Mouse (Mus musculus): ENCODE results near the gene Selp.

Gene Selp

DNA sequence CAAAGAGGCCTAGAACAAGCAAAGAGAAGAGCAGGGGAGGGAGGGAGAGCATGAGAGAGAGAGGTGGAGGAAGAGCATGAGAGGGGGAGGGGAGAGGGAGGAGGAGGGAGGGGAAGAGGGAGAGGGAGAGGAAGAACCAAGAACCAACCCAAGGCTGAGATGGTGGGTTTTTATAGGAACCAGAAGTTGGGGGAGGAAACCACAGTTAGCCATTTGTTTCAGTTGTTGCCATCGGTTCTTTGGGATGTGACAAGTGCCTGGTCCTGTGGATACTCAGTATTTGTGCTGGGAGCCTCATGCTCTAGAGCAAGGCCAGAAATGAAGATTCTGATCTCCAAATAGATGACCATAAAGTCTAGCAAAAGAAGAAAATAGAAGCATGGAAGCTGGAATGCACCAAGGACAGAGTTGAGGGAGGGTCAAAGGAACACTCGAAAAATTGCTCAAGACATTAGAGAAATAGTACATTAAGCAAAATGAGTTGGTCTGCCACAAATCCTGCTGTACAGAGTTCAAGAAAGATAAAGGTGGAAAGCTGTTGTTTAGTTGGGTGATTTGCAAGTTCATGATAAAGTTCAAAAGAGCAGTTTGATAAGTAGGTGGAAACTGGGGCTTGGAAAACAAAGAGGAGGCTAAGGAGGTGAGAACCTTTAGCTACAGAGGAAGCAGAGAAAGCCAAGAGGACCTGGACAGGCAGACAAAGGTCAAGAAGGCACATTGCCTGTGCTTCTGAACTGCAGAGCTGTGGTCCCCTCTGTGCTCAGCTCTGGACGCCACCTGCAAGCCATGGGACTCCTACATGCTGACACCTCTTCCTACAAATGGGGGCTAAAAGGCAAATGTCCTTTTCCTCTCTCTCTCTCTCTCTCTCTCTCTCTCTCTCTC, 5.1 kb downstream of the Selp start:
- in situ Hi-C loops (cut with MseI, MboI): no loop called here

DNA sequence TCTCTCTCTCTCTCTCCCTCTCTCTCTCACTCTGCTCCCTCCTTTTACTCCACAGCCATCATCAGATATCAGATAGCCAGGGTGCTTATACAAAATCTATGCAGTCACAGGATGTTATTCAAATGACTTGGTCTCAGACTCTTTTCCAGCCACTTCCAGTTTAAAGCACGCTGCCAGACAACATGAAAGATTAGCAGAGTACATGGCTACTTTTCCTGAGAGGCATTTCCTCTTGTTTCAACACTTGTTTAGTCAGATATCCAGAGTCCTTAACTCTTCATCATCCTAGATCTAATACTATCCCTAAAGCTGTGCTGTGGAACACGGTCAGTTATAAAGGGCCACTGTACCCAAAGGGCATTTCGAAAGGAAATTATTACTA, 5.7 kb downstream of the Selp start:
- in situ Hi-C loops (cut with MseI, MboI): no loop called here

GRCm38 (mm10) chr1:164123836-164124235, 8.8 kb downstream of the Selp start:
- in situ Hi-C loops (cut with MseI, MboI): no loop called here

DNA sequence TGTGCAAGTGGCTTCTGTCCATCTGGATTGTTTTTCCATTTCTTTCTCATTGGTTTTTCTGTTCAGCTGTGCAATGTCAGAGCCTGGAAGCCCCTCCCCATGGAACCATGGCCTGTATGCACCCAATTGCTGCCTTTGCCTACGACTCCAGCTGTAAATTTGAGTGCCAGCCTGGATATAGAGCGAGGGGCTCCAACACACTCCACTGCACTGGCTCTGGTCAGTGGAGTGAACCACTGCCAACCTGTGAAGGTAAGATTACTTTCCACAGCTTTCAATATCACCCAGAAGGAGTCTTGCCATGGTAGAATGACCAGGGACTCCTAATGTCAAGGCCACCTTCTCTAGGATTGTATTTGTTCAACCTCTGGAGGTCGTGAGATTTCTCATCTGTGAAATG, 14.9 kb downstream of the Selp start:
- in situ Hi-C loops (cut with MseI, MboI): loop anchor here in 1 of 2 experiments (10.0 kb wide), 1 partner anchor 115 kb away; no protein-coding TSS in a partner anchor

- in situ Hi-C loops (cut with MseI, MboI): loop anchor here in 1 of 2 experiments (10.0 kb wide), 1 partner anchor 118 kb away; no protein-coding TSS in a partner anchor
These were observed 17.5 kb downstream of the Selp start for GRCm38 (mm10) chr1:164132609-164133008.

GRCm38 (mm10) chr1:164134101-164134500, 19.0 kb downstream of the Selp start:
- in situ Hi-C loops (cut with MseI, MboI): loop anchor here in 1 of 2 experiments (10.0 kb wide), 1 partner anchor 119 kb away; no protein-coding TSS in a partner anchor

DNA sequence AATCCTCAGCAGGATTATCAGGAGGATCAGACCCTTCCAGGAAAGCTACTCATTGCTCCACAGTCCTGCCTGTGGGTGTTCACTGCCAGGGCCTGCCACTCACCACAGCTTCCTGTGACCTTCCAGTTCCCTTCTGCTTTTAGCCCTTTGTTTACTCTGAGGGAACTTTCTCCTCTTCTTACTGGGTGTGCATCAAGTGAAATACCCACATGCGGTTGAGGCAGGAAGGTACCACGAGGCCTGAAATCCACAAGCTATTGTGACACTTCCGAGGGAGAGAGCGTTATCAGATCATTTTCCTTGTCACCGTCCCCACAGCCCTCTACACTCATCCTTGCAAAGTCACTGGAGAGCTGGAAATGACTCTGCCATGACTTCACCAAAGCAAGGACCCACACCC, 20.3 kb downstream of the Selp start:
- in situ Hi-C loops (cut with MseI, MboI): loop anchor here in 1 of 2 experiments (10.0 kb wide), 1 partner anchor 121 kb away; no protein-coding TSS in a partner anchor

- in situ Hi-C loops (cut with MseI, MboI): loop anchor here in 1 of 2 experiments (10.0 kb wide), 1 partner anchor 121 kb away; no protein-coding TSS in a partner anchor
These were observed 20.9 kb downstream of the Selp start for GRCm38 (mm10) chr1:164135960-164136359.

DNA sequence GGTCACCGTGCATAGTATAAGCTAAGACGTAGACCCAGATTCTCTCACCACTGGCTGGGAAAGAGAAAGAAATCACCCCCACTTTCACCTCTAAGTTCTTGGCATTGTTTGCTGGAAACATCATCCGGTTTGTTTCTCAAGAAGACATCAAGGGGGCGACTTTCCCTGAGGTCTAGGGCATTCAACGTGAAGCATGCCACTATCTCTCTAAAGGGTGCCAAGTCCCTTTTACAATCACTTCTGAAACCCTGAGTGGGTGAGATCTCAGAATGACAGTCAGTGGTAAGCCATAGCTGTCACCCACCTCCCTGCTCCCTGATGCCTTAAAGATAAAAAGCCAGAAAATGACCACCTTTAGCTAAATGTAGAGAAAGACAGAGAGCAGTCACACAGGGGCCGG, 21.6 kb downstream of the Selp start:
- in situ Hi-C loops (cut with MseI, MboI): loop anchor here in 1 of 2 experiments (10.0 kb wide), 1 partner anchor 122 kb away; no protein-coding TSS in a partner anchor

GRCm38 (mm10) chr1:164138365-164139130, 23.5 kb downstream of the Selp start:
- in situ Hi-C loops (cut with MseI, MboI): loop anchor here in 1 of 2 experiments (10.0 kb wide), 1 partner anchor 124 kb away; no protein-coding TSS in a partner anchor

DNA sequence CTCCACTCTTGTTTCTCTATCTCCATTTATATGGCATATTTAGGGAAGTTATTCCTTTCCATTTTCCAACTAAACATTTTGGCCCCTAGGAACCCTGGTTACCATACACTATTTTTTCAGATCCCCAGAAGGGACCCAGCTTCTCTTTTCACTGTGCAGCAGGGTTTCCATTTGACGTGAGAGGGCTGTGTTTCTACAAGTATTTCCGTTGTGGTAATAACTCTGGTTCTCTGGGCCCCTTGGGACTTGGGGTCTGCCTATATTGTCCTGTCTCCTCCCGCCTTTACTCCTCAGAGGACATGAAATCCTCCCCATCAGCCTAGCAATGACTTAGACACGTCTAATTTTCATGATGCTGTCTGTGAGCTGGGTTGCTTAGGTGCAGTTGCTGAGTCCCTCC, 24.4 kb downstream of the Selp start:
- in situ Hi-C loops (cut with MseI, MboI): loop anchor here in 1 of 2 experiments (10.0 kb wide), 1 partner anchor 125 kb away; no protein-coding TSS in a partner anchor

DNA sequence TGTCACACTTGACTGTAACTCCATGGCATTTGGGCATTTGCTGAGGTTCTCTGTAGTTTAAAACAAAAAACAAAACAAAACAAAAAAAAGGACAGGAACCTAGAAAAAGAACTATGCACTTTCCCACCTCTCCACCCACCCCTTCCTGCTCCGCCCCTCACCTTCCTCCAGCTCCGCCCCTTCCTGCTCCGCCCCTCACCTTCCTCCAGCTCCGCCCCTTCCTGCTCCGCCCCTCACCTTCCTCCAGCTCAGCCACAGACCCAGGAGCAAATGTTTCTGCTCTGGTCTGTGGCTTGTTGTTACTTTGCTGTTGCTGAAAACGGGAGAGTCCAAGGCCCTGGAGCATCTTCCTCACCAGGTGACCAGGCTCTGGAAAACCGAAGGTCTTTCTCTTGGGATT, 34.0 kb downstream of the Selp start:
- in situ Hi-C loops (cut with MseI, MboI): no loop called here

DNA sequence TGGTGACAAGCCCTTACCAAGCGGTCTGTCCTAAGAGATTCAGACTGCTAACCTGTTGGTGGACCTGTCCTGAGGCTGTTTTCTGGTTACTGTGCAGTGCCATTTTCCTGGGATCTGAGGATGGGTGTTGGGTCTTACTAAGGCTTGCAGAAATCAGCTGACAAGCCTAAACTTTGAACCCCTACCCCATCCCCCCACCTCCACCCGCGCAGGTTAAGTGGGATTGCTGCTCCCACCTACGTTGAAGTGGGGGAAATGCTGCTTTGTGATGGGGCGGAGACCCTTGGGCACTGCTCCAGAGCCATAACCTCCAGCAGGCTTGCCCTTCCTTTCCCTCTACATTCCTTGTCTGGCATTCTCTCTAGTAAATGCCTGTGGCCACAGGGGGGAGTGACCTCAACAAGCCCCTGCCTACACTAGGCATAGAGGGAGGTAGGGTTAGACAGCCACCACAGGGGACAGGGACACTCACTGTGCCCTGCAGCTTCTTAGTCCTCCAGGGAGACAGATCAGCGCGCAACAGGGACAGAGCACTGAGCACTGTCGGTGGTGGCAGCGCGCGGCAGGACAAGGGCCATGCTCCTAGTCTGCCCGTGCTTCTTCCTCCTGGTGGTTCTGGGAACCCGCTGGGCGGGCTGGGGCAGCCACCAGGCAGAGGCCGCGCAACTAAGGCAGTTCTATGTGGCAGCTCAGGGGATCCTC, 36.5 kb downstream of the Selp start, which contains the start of gene F5:
F5 (plus strand) TSS at position 452 of the 702 bp plus-strand sequence.
- in situ Hi-C loops (cut with MseI, MboI): no loop called here

DNA sequence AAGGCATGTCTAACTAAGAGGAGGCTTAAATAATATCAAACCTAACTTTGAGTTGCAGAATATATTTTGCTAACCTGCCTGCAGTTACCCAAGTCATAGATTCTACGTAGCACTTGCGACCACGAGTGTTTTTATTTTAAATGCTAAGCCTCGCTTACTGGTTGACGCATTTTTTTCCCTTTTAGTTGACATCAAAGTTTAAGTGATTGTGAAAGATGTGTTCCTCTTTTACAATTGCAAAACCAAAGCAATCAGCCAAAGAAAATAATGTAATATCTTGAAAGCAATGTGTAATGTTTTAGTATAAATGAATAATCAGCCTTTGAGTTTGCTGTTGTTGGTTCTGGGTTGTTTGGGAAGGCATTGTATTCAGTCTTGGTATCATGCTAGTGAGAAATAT, 37.8 kb downstream of the Selp start:
- in situ Hi-C loops (cut with MseI, MboI): no loop called here

- in situ Hi-C loops (cut with MseI, MboI): no loop called here
These were observed 39.9 kb downstream of the Selp start for GRCm38 (mm10) chr1:164154983-164155382.

- in situ Hi-C loops (cut with MseI, MboI): no loop called here
These were observed 43.5 kb downstream of the Selp start for GRCm38 (mm10) chr1:164158571-164158970.

DNA sequence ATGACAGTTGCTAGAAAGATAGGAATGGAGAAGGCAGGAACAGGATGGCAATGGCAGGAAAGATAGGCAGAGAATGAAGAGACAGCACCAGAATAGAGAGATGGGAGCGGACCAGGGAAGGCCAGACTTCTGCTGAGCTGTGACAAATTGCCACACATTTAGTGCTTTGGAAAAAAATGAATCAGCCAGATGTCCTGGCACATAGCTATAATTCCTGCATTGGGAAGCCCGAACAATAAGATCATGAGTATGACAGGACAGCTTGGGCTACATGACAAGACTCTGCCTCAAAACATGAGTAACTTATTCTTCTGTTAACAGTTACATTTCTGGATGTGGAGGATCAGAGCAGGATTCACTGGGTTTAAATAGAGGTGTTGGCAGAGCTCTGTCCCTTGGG, 44.7 kb downstream of the Selp start:
- in situ Hi-C loops (cut with MseI, MboI): no loop called here

DNA sequence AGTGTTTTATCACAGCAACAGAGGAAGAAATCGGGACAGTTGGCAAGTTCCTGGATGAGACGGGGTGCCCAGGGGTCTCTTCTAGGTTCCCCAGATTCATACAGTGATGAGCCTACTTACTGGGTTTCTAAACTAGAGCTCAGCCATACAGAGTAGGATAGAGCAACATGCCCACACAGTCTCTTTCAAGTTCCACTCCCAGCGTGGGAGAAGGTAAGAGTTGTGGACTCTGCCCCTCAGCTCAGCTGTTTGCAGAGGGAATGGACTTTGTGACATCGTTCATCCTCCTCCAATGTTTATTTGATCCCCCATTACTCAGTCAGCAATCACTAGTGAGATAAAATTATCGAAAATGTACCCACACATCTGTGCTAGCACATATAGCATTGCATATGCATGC, 47.7 kb downstream of the Selp start:
- in situ Hi-C loops (cut with MseI, MboI): no loop called here

DNA sequence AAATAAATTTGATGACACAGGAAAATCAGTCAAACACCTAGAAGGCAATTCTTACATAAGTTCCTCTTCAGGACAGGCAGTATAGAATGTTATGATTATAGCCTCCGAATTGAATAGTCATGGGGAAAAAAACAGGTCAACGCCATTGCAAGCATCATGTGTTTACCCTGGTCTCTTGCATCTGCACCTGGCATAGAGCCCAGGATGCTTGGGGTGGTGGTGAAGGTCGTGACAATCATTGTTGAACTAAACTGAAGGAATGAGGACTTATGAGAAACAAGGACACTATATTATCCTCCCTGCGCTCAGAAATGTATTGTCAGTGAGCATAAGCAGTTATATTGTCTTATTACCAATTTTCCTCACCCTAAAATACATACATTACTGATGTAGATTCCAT, 53.8 kb downstream of the Selp start:
- in situ Hi-C loops (cut with MseI, MboI): no loop called here

DNA sequence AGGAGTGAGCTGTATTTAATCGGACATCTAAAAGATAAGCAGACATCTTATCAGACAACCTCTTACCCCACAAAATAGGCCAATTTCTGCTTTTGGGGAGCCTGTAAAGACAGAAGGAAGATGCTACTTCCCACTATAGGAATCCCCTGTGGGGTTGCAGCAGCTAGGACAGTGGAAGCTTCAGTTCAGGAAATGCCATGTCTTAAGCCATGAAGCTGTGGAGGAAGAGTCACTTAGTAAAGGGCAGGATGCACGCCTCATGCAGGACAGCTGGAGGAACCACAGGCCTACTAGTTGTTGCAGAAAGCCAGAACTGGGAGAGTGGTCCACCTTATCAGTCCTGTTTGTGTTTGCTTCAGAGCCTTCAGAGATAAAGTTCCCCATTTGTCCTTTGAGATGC, 55.4 kb downstream of the Selp start:
- in situ Hi-C loops (cut with MseI, MboI): no loop called here

GRCm38 (mm10) chr1:164173145-164173544, 58.1 kb downstream of the Selp start:
- in situ Hi-C loops (cut with MseI, MboI): no loop called here
